Mouse (Mus musculus) adrenal gland, postnatal 36 days (tissue): ENCODE measurements around the gene D16Ertd472e. TPM values are rescaled to one million over a fixed set of nuclear protein-coding genes. Genes with fewer than 3 reads are reported as not detected.
A peak's percentile ranks its signal among the peaks of the same experiment; 100 is the strongest.
"Not testable (repeated sequence)": the region's sequence is repeated elsewhere in the genome, so short reads cannot be mapped to it uniquely, and the experiment has no call there.

Experiments
- DNase-seq, 2 experiments: peaks; one replicate each; pipeline ENCODE4 v3.0.0; 2021; ENCODE audit warnings: mixed read lengths in 1 of 2
- total RNA-seq, 2 experiments: library from RNA; stranded (reverse); gene quantifications; 2 replicates each; pipeline ENCODE4 v1.2.3; 2021

Gene D16Ertd472e
- total RNA-seq, 2 experiments from 2014 or later = 50.6 to 53.1 TPM

- DNase-seq = no peak
Measured at GRCm38 (mm10) chr16:78573016-78573415, 3.5 kb downstream of the D16Ertd472e start.

DNA sequence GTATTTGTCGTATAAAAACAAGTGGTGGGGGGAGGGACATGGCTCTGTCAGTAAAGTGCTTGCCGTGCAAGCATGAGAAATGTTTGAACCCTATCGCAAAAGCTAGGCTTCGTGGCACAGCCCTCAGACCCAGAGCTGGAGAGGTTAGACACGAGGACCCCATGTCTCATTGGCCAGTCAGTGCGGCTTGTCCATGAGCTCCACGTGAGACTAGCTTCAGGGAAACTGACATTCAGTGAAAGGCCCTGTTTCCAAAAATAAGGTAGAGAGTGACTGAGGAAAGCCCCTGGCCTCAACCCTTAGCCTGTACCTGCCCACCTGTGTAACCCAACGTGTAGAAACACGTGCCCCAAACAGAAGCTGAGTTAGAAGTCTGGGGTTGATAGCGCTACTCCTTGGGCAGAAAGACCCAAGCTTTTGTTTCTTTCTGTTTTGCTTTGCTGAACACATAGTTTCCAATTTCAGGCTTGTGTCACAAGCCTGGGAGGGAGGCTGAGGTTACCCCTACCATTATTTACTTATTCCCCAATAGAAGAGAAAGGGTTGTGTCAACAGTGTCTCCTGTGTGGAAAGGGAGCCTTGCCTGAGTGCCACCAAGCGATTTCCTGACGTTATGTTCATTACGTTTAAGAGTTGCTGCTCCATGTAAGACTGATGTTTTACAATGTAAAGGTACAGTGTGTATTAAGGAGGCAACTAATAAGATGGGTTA, 12.2 kb downstream of the D16Ertd472e start:
- DNase-seq = no peak

- peak in 1 of 2 experiments; percentile 24 for DNase-seq
Measured at GRCm38 (mm10) chr16:78563093-78563971, 13.2 kb downstream of the D16Ertd472e start.

- no peak for DNase-seq
Measured at GRCm38 (mm10) chr16:78560627-78561026, 15.9 kb downstream of the D16Ertd472e start.

- DNase-seq = no peak
Measured at GRCm38 (mm10) chr16:78560063-78560462, 16.4 kb downstream of the D16Ertd472e start.

DNA sequence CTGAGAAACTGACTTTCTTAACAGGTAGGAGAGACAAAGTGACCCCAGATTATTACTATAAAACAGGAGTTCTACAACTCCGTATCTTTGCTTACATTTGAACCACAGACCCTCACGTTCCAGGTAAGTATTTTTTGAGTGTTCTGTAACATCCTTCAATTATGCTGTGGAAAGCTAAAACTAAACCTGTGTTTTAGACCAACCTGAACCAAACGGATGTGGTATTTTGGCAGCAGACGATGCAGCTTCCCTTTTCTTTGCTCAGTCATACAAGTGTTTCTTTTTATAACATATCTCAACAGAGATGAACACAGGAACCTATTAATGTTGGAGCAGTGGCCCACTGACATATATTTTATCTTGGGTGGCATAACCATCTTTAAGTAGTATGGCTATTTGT, 18.9 kb downstream of the D16Ertd472e start:
- DNase-seq = no peak

- DNase-seq = peak; percentile 66 to 80
Measured at GRCm38 (mm10) chr16:78554911-78555648, 21.4 kb downstream of the D16Ertd472e start.

- no peak for DNase-seq
Measured at GRCm38 (mm10) chr16:78547367-78547766, 29.1 kb downstream of the D16Ertd472e start.

DNA sequence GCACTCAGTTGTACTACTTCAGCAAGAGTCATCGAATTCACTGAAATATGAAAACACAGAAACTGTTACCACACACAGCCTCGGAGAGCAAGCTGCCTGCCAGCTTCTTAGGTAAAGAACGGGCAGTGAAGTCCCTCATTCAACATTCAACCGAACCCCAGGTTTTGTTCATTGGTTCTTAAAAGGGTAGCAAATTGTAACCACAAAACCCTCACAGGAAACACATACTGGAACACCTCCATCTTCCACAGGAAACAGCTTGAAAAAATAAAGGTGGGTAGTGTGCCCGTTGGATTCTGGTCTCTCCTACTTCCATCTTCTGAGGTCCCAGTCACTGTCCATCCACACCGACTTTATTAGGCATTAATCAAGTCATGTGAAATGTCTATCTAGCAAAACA, 30.0 kb downstream of the D16Ertd472e start:
- DNase-seq = no peak

- DNase-seq = peak; percentile 42 to 61
Measured at GRCm38 (mm10) chr16:78540376-78541246, 35.9 kb downstream of the D16Ertd472e start.

DNA sequence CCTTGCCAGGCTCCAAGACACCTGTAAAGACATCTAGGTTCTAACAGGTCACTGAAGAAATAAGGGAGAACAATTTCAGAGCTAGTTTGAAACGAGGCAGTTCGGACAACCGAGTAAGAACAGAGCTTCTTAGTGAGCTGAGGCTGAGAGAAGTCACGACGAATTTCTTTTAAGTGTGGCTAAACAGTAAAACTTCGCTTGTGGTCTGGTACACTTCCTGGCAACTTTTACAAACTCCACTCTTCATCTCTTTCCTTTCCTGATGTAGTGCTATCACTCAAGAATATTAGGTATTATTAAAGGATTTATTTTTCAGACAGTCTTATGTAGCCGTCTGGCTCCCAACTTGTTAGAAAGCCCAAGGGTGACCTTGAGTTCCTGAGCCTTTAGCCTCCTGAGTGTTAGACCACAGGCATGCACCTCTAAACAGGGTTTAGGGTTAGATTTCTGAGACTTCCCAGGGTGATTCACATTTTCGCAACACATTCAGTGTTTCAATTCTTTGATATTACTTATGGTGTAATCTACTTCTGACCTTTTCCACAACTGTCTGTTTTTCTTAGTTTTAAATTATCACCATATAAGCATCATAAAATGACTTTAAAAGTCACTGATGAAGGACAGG, 38.6 kb downstream of the D16Ertd472e start:
- no peak for DNase-seq

DNA sequence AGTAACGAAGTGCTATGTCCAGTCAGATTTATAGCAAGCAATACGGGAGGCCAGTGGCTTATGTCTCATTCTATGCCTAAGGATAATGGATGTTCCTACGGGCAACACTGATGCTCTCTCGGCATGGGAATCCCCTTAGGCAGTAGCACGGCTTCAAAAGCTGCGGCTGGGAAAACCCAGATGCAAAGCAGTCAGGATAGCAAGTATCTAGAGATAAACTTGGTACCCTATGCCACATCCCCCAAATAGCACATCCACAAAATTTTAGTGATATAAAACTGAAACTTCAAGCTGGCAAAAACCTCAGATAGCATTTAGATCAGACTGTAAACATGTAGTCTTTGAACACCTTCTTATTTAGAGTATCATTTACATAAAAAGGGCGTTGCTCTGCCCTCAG, 39.2 kb downstream of the D16Ertd472e start:
- DNase-seq = no peak

DNA sequence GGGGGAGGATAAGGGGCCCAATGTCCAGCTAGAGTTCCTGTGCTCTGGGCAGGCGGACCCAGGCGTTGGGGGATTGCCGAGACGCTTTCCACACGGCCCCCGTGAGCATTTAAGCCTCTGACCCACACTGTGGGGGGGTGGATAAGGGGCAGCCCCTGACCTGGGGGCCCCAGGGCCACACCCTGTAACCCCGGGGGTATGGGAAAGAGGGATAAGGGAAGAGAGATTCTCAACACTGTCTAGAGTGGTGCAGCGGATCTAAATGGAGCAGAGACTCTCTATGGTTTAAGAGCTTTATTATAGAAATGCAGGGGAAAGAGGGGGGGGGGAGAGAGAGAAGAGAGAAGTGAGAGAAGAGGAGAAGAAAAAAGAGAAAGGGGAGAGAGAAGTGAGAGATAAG, 42.0 kb downstream of the D16Ertd472e start:
- no peak for DNase-seq

GRCm38 (mm10) chr16:78531957-78532605, 44.4 kb downstream of the D16Ertd472e start:
- DNase-seq = no peak

- DNase-seq = no peak
Measured at GRCm38 (mm10) chr16:78522974-78523373, 53.5 kb downstream of the D16Ertd472e start.

GRCm38 (mm10) chr16:78518697-78519096, 57.8 kb downstream of the D16Ertd472e start:
- DNase-seq = no peak

- no peak for DNase-seq
Measured at GRCm38 (mm10) chr16:78517171-78517570, 59.3 kb downstream of the D16Ertd472e start.

DNA sequence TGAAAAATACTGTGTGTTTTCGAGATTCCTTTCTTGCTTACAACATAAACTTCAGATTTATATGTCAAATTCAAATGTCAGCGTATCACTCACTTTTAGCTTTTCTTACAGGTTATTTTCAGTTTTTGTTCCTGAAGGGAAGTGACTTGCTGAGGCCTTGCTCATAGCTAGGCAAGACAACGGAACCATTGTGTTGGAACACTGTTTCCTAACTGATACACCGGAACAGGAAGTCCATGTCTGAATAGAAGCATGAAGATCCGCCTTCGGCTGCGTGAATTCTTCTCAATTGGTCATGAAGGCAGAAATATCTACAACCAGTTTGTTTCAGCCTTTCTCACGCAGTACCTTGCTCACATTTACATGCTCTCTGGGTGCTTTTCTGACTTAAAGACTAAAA, 65.0 kb downstream of the D16Ertd472e start:
- no peak for DNase-seq

- DNase-seq = no peak
Measured at GRCm38 (mm10) chr16:78502492-78502891, 74.0 kb downstream of the D16Ertd472e start.

- DNase-seq = not testable (repeated sequence)
Measured at GRCm38 (mm10) chr16:78492696-78493095, 83.8 kb downstream of the D16Ertd472e start.
